Mouse (Mus musculus): ENCODE measurements around the gene Npsr1. TPM values are rescaled to one million over a fixed set of nuclear protein-coding genes. Genes with fewer than 3 reads are reported as not detected.

Gene Npsr1
- total and polyA plus RNA-seq, 2 experiments from 2014 or later = not detected

DNA sequence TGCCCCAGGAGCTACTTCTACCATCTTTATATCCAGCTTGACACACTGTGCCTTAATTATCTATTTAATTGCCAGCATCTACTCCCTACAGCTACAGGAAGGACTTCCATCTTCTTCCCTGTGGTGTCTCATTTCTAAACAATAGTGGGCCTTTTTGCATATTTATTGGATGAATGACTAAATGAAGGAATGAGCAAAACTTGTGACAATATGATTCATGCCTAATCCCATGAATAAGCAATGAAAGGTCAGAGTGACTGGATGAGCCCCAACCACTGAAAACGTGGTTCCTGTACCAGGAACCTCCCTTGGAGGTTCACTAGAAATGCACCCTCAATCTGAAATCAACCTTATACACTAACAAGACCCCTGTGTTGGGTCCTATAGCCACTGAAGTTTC is 249.2 kb downstream of the Npsr1 start:
- no peak overlapping the region for H3K4me3 ChIP-seq (ENCODE audit: low read depth, low read length)
- no peaks in the 10 kb centered on the region for H3K36me3 ChIP-seq (replicated peaks; ENCODE audit: control insufficient read depth, insufficient read depth, low read length)
- no peaks in the 10 kb centered on the region for H3K4me1 ChIP-seq (ENCODE audit: control insufficient read depth, insufficient read depth)
- TF ChIP-seq CTCF (IDR thresholded peaks at IDR 0.05; ENCODE audit: low read depth) (no peak), EP300 (IDR thresholded peaks at IDR 0.05; ENCODE audit: low read depth) (no peak)
- no peak overlapping the region for H3K9ac ChIP-seq (replicated peaks; ENCODE audit: low read depth, low read length)
- DNase-seq (ENCODE audit: low spot score) (no peak), ATAC-seq (ENCODE audit: insufficient read depth, low read depth) (no peak)
- no peaks in the 10 kb centered on the region for H3K9me3 ChIP-seq (replicated peaks; ENCODE audit: control insufficient read depth, low read length)
- WGBS = 29% methylated on average over 1 of the region's 1 CpGs
- no peak overlapping the region for H3K27ac ChIP-seq (ENCODE audit: low read depth)
- H3K27me3 ChIP-seq (ENCODE audit: control insufficient read depth, insufficient read depth, low read length) = no peaks in the 10 kb centered on the region
- H3K4me2 ChIP-seq (ENCODE audit: low read depth, low read length) = no peak overlapping the region

DNA sequence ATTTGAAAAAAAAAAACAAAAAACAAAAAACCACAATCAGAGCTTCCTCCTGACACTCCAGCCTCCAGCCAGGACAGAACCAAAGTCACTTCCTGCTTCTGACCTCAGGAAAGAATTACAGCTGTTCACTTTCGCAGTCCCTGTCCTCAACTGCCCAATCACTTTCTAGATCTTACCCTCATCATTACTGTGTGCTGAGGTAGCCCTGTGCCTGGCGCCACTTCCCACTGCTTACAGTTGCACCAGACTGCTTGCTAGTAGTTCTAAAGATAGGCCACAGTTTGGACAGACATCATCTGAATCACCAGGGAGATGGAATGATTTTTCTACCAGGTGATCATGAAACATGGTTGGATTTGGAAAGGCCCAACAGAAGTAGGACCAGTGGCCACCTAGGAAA is 251.7 kb downstream of the Npsr1 start:
- Histone ChIP-seq H3K4me3 (ENCODE audit: low read depth, low read length) (no peak overlapping the region), H3K4me1 (ENCODE audit: control insufficient read depth, insufficient read depth) (no peaks in the 10 kb centered on the region), H3K9ac (replicated peaks; ENCODE audit: low read depth, low read length) (no peak overlapping the region), H3K36me3 (replicated peaks; ENCODE audit: control insufficient read depth, insufficient read depth, low read length) (no peaks in the 10 kb centered on the region), H3K4me2 (ENCODE audit: low read depth, low read length) (no peak overlapping the region), H3K9me3 (replicated peaks; ENCODE audit: control insufficient read depth, low read length) (no peaks in the 10 kb centered on the region), H3K27me3 (ENCODE audit: control insufficient read depth, insufficient read depth, low read length) (no peaks in the 10 kb centered on the region), H3K27ac (ENCODE audit: low read depth) (no peak overlapping the region)
- ATAC-seq (ENCODE audit: insufficient read depth, low read depth) = no peak
- TF ChIP-seq EP300 (IDR thresholded peaks at IDR 0.05; ENCODE audit: low read depth) (no peak), CTCF (IDR thresholded peaks at IDR 0.05; ENCODE audit: low read depth) (no peak)
- no peak for DNase-seq (ENCODE audit: low spot score)
- WGBS = 66% methylated on average over 2 of the region's 2 CpGs

DNA sequence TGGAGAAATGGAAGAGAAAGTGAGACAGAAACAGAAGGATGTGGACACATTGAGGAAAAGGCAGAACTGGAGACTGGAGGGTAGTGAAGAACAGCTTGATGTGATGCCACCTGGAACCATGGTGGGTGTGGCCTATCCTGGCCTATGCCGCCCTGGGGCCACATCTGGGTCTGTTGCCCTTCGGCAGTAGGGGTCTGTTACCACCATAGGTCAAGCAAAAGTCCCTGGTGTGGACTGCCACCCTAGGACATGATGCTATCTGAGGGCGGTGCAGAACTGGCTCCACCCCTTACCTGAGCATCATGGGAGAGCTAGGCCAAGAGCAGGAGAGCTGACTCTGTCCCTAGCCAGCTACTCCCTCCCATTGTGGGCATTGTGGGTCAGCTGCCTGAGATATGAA is 253.6 kb downstream of the Npsr1 start:
- no peaks in the 10 kb centered on the region for H3K4me1 ChIP-seq (ENCODE audit: control insufficient read depth, insufficient read depth)
- H3K27me3 ChIP-seq (ENCODE audit: control insufficient read depth, insufficient read depth, low read length) = no peaks in the 10 kb centered on the region
- WGBS = 81% methylated on average over 3 of the region's 3 CpGs
- H3K4me2 ChIP-seq (ENCODE audit: low read depth, low read length) = no peak overlapping the region
- H3K9ac ChIP-seq (replicated peaks; ENCODE audit: low read depth, low read length) = no peak overlapping the region
- no peaks in the 10 kb centered on the region for H3K9me3 ChIP-seq (replicated peaks; ENCODE audit: control insufficient read depth, low read length)
- ATAC-seq (ENCODE audit: insufficient read depth, low read depth) (no peak), DNase-seq (ENCODE audit: low spot score) (no peak)
- no peak overlapping the region for H3K27ac ChIP-seq (ENCODE audit: low read depth)
- no peaks in the 10 kb centered on the region for H3K36me3 ChIP-seq (replicated peaks; ENCODE audit: control insufficient read depth, insufficient read depth, low read length)
- no peak overlapping the region for H3K4me3 ChIP-seq (ENCODE audit: low read depth, low read length)
- TF ChIP-seq CTCF (IDR thresholded peaks at IDR 0.05; ENCODE audit: low read depth) = no peak
- TF ChIP-seq EP300 (IDR thresholded peaks at IDR 0.05; ENCODE audit: low read depth) = no peak

All from heart, postnatal 0 days (tissue).